Mouse (Mus musculus): ENCODE measurements around the gene Slc6a17.

Gene Slc6a17

GRCm38 (mm10) chr3:107524547-107524946 lies 6.7 kb upstream of the Slc6a17 start:
- no peak for DNase-seq (ENCODE audit: low read depth, low spot score)

GRCm38 (mm10) chr3:107520931-107521330 lies 3.1 kb upstream of the Slc6a17 start:
- DNase-seq (ENCODE audit: low read depth, low spot score): no peak

- DNase-seq (ENCODE audit: low read depth, low spot score): no peak
Observed at GRCm38 (mm10) chr3:107516776-107517630, 815 bp downstream of the Slc6a17 start.

DNA sequence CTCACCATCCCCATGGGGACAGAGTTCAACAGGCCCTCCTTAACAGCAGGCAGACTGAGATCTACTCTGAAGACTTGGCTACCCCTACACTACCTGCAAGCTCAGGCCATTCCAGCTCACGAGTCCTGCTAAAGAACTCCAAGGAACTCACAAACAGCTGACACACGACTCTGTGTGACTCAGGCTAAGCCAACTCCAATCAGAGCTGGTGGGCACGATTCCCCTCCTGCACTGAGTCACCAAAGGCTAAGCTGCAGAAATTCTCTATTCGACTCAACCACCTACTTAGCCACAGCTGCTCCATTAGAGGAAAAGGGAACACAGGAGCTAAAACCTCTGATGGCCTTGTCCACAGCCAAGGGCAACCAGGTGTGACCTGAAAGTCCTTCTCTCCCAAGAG lies 1.8 kb downstream of the Slc6a17 start:
- no peak for DNase-seq (ENCODE audit: low read depth, low spot score)

DNA sequence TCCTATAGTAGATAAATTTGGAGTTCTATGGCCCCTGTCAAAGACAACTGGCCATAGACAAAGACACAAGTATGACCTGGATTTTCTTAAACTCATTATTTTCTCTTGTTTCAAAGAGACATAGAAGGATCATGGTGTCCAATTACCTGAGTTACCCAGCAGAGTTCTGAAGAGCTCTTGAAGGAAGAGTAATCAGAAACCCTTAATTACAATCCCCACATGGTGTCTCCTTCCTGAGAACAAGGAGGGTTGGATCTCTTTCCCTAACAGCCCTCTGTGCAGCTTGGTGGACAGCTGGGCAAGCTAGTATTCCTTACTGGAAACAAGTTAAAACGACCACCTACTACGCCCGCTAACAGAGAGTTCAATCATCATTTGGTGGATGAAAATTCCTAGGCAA lies 6.4 kb downstream of the Slc6a17 start:
- no peak for DNase-seq (ENCODE audit: low read depth, low spot score)

DNA sequence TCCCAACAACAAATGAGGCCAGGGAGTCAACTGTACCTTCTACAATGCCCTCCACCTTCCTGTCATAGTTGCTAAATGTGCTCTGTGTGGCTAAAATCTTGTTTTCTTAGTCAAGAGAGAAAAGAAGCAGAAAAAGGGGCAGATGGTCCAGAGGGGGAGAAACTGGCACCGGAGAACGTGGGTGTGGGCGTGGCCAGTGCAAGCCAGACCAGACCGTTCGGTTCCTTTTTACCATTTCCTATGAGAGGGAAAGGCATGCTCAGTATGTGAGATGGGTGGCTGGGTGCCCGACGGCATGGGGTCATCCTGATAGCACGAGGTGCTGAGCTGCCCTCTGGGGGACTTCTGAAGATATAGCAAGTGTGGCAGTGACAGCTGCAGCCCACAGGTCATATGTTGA lies 9.1 kb downstream of the Slc6a17 start:
- DNase-seq (ENCODE audit: low read depth, low spot score): no peak

GRCm38 (mm10) chr3:107507966-107508365 lies 9.9 kb downstream of the Slc6a17 start:
- no peak for DNase-seq (ENCODE audit: low read depth, low spot score)

GRCm38 (mm10) chr3:107506531-107506930 lies 11.3 kb downstream of the Slc6a17 start:
- no peak for DNase-seq (ENCODE audit: low read depth, low spot score)

- DNase-seq (ENCODE audit: low read depth, low spot score): no peak
Observed at GRCm38 (mm10) chr3:107505464-107506367, 12.1 kb downstream of the Slc6a17 start.

GRCm38 (mm10) chr3:107504542-107504941 lies 13.3 kb downstream of the Slc6a17 start:
- DNase-seq (ENCODE audit: low read depth, low spot score): no peak

DNA sequence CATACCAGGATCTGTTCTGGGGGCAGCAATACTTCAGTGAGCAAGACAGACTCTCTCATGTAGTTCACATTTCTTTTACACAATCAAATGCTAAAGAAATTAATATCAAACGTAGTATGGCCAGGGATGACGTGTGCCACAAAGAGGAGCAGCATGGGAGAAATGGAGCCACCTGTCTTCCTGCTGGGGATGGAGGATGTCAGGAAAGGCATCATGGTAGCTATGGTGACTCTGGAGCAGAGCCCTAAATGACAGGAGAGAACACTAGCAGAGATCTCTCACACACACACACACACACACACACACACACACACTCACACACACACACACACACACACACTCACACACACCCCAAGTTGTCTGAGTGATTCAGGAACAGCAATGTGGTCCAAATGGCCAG lies 14.1 kb downstream of the Slc6a17 start:
- no peak for DNase-seq (ENCODE audit: low read depth, low spot score)

DNA sequence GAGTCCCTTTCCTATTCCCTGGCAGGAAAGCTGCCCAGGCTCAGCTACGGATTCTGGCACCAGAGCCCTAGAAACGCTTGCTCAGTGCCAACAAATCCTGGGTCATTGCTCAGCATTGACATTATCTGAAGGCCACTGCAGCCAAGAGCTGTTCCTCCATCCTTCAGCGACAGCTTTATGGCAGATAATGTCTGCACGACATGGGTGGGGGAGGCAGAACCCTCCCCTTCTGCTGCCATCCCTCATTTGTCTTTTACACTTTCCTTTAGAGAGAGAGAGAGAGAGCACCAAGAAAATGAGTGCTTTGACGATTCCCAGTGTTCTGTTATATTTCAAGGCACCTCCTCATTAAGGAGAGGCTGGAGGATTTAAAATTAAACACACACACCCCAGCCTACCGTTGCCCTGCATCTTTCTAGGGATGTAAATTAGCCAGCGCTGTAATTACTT lies 16.1 kb downstream of the Slc6a17 start:
- DNase-seq (ENCODE audit: low read depth, low spot score): no peak

DNA sequence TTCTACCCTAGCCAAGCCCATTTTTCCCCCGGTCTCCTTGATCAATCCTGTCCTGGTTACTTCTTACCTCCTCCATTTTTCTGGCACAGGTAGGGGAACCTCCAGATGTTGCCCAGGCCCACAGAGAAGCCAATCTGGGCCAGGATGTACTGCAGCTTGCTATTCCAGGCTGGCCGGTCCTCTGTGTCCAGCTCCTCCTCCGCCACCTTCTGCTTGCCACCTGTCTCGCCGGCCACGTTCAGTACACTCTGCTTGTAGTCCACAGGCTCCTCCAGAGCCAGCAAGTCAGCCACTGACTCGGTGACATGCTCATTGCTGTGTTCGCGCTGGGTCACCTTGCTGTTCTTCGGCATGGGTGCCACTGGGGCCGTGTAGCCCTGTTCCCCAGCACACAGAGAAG lies 17.5 kb downstream of the Slc6a17 start:
- DNase-seq (ENCODE audit: low read depth, low spot score): no peak

DNA sequence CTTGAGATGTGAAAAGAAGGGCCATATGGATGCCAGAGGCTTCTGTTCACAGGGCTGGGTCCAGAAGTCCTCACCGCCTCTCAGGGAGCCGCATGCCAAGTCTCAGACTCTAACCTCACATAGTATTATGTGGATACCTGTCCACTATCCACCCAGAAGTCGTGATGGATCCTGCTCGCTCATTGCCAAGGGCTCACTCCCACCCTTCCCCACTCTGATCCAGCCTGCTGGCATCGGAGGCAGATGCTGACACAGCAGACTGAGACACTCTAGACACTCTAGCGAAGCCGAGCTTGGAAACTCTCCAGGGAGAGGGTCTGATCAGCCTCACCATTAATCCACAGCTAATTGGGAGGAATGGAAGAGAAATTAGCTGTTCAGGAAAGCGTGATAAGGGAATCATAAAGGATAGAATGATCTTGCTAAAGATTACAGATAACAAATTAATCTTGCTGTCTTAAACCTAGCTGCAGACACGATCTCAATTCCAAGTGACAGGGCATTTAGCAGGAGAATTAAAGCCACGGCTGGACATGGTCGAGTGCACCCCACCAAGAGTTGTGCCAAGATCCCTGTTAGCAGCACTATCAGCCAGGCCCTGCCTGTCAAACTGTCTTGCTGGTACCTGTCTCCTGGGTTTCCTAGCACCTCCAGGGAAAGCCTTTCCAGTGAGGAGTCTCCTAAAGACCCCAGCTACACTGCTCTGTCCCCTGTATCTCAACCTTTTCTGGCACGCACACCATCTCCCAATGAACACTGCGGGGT lies 21.6 kb downstream of the Slc6a17 start:
- DNase-seq (ENCODE audit: low read depth, low spot score): no peak

DNA sequence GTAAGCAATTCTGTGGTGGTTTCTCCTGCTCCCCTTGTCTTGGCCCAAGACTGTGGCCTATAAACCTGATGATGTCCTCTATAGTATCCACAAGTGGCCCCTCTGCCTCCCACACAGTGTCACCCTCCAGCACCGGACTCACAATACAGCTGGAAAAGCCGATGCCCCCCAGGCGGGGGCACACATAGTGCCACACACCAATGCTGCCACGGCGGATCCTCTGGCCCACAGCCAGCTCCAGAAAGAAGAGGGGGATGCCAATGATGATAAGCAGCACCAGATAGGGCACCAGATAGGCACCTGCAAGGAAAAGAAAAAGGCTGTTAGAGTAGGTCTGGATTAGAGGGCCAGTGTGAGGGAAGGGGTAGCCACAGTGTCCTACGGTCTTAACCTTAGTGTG lies 22.3 kb downstream of the Slc6a17 start:
- no peak for DNase-seq (ENCODE audit: low read depth, low spot score)

- no peak for DNase-seq (ENCODE audit: low read depth, low spot score)
Observed at GRCm38 (mm10) chr3:107491459-107491858, 26.4 kb downstream of the Slc6a17 start.

DNA sequence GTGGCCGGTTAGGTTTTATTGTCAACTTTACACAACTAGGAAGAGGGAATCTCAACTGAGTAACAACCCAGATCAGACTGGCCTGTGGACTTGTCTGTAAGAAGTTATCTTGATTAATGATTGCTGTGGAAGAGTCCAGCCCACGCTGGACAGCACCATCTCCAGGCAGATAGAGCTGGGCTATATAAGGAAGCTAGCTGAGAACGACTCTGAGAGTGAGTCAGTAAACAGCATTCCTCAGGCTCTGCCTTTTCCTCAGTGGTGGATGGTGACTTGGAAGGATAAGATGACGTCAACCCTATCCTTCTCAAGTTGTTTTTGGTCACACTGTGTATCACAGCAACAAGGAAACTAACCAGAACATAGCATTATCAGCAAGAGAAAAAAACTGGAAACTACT lies 29.2 kb downstream of the Slc6a17 start:
- no peak for DNase-seq (ENCODE audit: low read depth, low spot score)

GRCm38 (mm10) chr3:107483290-107483689 lies 34.5 kb downstream of the Slc6a17 start:
- no peak for DNase-seq (ENCODE audit: low read depth, low spot score)

DNA sequence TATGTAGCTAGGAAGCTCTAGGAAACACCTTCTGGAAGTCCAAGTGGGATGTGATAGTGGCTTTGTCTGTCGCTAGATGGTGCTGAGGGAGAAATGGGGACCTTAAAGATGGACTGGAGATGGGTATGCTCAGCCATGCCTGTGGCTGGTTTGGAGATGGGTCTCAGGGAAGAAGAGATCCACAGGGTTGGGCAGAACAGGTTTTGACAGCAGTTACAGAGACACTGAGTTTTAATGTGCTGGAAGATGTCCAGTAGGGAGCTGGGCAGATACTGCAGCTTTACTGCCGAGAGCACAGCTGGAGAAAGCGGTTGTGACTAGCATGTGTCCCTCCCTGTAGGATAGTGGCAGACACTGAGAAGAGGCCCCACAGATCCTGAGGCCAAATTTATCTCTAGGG lies 37.2 kb downstream of the Slc6a17 start:
- no peak for DNase-seq (ENCODE audit: low read depth, low spot score)

- DNase-seq (ENCODE audit: low read depth, low spot score): peak; percentile 18
Observed at GRCm38 (mm10) chr3:107472198-107472597, 45.6 kb downstream of the Slc6a17 start.

DNA sequence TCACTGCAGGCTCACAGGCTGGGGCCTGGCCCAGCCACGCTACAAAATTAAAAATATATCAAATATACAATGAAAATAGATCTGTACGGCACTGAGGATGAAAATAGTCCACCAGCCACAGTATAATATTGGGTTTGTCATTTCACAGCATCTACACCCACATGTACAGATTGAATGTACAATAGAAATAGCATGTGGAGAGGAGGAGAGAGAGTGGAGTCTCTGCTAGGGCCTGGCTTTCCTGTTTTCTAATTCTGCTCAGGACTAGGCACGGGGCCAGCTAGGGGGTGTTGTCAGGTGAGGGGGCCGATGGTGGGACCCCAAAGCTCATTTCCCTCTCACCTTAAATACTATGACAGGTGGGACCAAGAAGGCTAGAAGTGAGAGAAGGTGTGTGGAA lies 48.8 kb downstream of the Slc6a17 start:
- no peak for DNase-seq (ENCODE audit: low read depth, low spot score)

DNA sequence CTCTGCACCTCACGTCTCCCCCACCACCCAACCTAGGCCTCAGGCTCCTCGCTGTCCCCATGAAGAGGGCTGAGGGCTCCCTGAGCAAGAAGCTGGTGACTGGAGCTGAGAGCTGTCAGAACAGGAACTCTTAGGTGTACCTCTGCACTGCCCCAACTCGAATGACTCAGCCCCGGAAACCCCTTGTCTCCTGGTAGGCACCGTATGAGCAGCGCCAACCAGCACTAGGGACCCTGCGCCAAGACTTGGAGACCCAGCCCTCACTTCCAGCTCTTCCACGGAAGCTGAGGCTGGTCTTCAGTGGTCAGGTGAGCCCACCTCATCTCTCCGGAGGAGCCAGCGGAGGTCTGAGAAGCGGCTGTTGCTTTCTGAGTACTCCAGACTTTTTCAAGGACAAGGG lies 49.7 kb downstream of the Slc6a17 start:
- no peak for DNase-seq (ENCODE audit: low read depth, low spot score)
